Comparison of ENCODE assay signal across 16 mouse cellular contexts in the genomic region with DNA sequence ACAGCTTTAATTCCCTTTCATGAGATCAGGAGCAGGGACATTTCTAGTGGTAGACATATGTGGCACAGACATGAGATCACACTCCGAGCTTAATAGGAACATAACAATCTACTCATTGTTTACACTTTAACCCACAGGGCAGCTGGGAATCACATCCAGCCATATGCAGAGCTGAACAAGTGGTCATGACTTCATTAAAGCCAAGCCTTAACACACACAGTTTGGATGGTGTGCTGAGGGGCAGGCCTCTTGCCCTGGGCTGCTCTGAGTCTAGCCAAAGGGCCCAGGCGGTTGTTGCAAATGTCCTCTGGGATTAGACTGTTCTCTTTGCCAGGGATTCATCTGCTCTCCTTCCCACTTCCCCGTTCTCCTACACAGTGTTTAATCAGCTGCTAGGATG.
DNase-seq lines count a peak whose midpoint lies in the region; ATAC-seq lines count a peak whose summit lies in the region.
"Had no signal": no experiment of that assay in that cellular context is flagged by ENCODE, and none has a peak within 500 bp of the region (broad histone marks: within the 10 kb centered on the region; RNA-seq: fewer than 3 reads in every experiment).

No protein-coding gene starts in this region.

- 20% methylated on average over 3 of the region's 3 CpGs for WGBS in midbrain, embryonic 13.5 days
- 65% methylated on average over 3 of the region's 3 CpGs for WGBS in midbrain, embryonic 10.5 days
- WGBS in embryonic facial prominence, embryonic 15.5 days, result 25% methylated on average over 3 of the region's 3 CpGs

- no peak overlapping the region for H3K9ac ChIP-seq in midbrain, embryonic 13.5 days (replicated peaks)
- no peak overlapping the region for H3K9ac ChIP-seq in embryonic facial prominence, embryonic 15.5 days
- H3K9ac ChIP-seq: heart, embryonic 15.5 days; hindbrain, embryonic 12.5 days had no signal

- no peaks in the 10 kb centered on the region; the same call in 1 of the 2 replicates for H3K27me3 ChIP-seq in midbrain, embryonic 13.5 days
- H3K27me3 ChIP-seq in midbrain, embryonic 10.5 days (ENCODE audit: low read depth, poor library complexity, severe bottlenecking), result no peaks in the 10 kb centered on the region
- no peaks in the 10 kb centered on the region for H3K27me3 ChIP-seq in embryonic facial prominence, embryonic 15.5 days
- H3K27me3 ChIP-seq: heart, embryonic 15.5 days; hindbrain, embryonic 12.5 days had no signal

- H3K4me2 ChIP-seq in midbrain, embryonic 13.5 days (replicated peaks), result no peak overlapping the region
- no peak overlapping the region for H3K4me2 ChIP-seq in embryonic facial prominence, embryonic 15.5 days (replicated peaks)
- H3K4me2 ChIP-seq: heart, embryonic 15.5 days; hindbrain, embryonic 12.5 days had no signal

- 0 out of 2 replicates have a peak, but pooled peaks have one; percentile 45 for ATAC-seq in midbrain, embryonic 13.5 days
- ATAC-seq in embryonic facial prominence, embryonic 15.5 days (ENCODE audit: insufficient number of reproducible peaks, low FRiP score, low TSS enrichment, low read depth), result 0 out of 2 replicates have a peak, but pooled peaks have one; percentile 39
- ATAC-seq: intestine, postnatal 0 days had no signal

- no peaks in the 10 kb centered on the region for H3K9me3 ChIP-seq in midbrain, embryonic 13.5 days
- H3K9me3 ChIP-seq in midbrain, embryonic 10.5 days (replicated peaks), result no peaks in the 10 kb centered on the region
- no peaks in the 10 kb centered on the region for H3K9me3 ChIP-seq in embryonic facial prominence, embryonic 15.5 days (replicated peaks)
- H3K9me3 ChIP-seq: G1E; heart, embryonic 15.5 days; hindbrain, embryonic 12.5 days had no signal

- H3K4me1 ChIP-seq in midbrain, embryonic 13.5 days (replicated peaks), result peaks cover 30% of the 10 kb centered on the region
- peaks cover 34% of the 10 kb centered on the region for H3K4me1 ChIP-seq in midbrain, embryonic 10.5 days
- 0 out of 2 replicates have a peak, but pooled peaks cover 4% of the 10 kb centered on the region for H3K4me1 ChIP-seq in embryonic facial prominence, embryonic 15.5 days

- peak; percentile 88 for DNase-seq in heart, adult 11 months
- DNase-seq in heart, adult 18-20 months, result no peak
- DNase-seq in midbrain, embryonic 10.5 days (ENCODE audit: low spot score), result no peak
- peak; percentile 29 for DNase-seq in retina, embryonic 14.5 days (ENCODE audit: low spot score)
- DNase-seq in left cerebral cortex, adult 18-20 months (ENCODE audit: low spot score in 2 of 2), result no peak
- DNase-seq: adrenal gland, postnatal 36 days; cerebellum, postnatal 36 days; kidney, postnatal 10 days; lung, postnatal 4 days; thymus, postnatal 14 days had no signal

- no peak overlapping the region for H3K27ac ChIP-seq in midbrain, embryonic 13.5 days
- H3K27ac ChIP-seq in midbrain, embryonic 10.5 days (replicated peaks), result no peak overlapping the region
- H3K27ac ChIP-seq in embryonic facial prominence, embryonic 15.5 days (replicated peaks), result no peak overlapping the region
- H3K27ac ChIP-seq: heart, embryonic 15.5 days; hindbrain, embryonic 12.5 days had no signal

- H3K4me3 ChIP-seq in midbrain, embryonic 13.5 days (replicated peaks), result no peak overlapping the region
- no peak overlapping the region for H3K4me3 ChIP-seq in midbrain, embryonic 10.5 days
- H3K4me3 ChIP-seq in embryonic facial prominence, embryonic 15.5 days (replicated peaks), result no peak overlapping the region
- H3K4me3 ChIP-seq: heart, embryonic 15.5 days; hindbrain, embryonic 12.5 days had no signal

- H3K36me3 ChIP-seq in midbrain, embryonic 13.5 days, result no peaks in the 10 kb centered on the region
- no peaks in the 10 kb centered on the region for H3K36me3 ChIP-seq in midbrain, embryonic 10.5 days
- H3K36me3 ChIP-seq in embryonic facial prominence, embryonic 15.5 days, result no peaks in the 10 kb centered on the region
- H3K36me3 ChIP-seq: G1E; heart, embryonic 15.5 days; hindbrain, embryonic 12.5 days had no signal

Comparison
In these comparisons a context has a peak if more than half of its experiments do, and no peak if none do; other contexts are left out.
1. DNase-seq: peak in heart, adult 11 months (single experiment) and retina, embryonic 14.5 days (single experiment); none in heart, adult 18-20 months (0 of 2), midbrain, embryonic 10.5 days (single experiment) and left cerebral cortex, adult 18-20 months (0 of 2).